Mouse (Mus musculus) NIH3T3 (cell line): ENCODE measurements around the gene Ldb1.

Experiments
- DNase-seq: peaks from one replicate; pipeline ENCODE4 v3.0.0-alpha.2; 2012; ENCODE audit warnings: low read depth

Ldb1 gene

GRCm38 (mm10) chr19:46044993-46045695 is at the start of gene Ldb1:
Gene Ldb1, minus strand, starts transcription at chr19:46045214.
- DNase-seq, result peak; percentile 86

GRCm38 (mm10) chr19:46094144-46094543 is 49.1 kb upstream of the Ldb1 start:
- no peak for DNase-seq

DNA sequence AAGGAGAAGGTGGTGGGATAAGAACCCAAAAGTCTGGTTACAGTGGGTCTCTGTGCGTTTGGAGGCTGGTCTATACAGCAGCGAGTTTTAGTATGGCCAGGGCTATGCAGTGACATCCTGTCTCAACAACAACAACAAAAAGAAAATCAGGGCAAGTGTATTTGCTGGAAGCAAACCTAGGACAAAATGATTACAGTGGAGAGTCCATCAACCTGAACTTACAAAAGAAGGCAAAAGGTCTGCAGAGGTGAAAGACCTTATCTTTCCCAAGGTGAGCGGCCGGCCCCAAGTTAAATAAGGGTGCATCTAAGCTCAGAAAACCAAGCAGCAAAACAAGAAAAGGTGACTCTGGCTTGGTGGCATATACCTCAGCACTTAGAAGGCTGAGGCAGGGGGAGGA is 46.6 kb upstream of the Ldb1 start:
- DNase-seq, result no peak

GRCm38 (mm10) chr19:46087871-46088270 is 42.9 kb upstream of the Ldb1 start:
- DNase-seq, result peak; percentile 37

DNA sequence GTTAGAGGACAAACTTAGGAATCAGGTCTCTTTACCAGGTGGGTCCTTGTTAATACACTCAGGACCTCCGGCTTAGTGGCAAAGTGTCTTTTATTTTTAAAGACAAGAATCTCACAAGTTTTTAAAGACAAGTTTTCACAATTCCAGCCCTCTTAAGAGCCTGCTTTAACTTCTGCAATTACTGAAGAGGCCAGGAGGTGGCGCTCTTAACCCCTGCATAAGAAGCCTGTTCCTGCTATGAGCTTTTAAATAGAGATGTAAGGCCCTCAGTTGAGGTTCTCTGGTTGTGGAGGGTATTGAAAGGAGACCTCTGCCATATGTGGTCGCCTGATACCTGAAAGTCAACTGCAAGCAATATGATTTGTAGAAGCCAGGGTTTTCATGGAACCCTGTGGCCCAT is 41.3 kb upstream of the Ldb1 start:
- DNase-seq, result peak; percentile 90

GRCm38 (mm10) chr19:46085185-46085584 is 40.2 kb upstream of the Ldb1 start:
- DNase-seq, result no peak

DNA sequence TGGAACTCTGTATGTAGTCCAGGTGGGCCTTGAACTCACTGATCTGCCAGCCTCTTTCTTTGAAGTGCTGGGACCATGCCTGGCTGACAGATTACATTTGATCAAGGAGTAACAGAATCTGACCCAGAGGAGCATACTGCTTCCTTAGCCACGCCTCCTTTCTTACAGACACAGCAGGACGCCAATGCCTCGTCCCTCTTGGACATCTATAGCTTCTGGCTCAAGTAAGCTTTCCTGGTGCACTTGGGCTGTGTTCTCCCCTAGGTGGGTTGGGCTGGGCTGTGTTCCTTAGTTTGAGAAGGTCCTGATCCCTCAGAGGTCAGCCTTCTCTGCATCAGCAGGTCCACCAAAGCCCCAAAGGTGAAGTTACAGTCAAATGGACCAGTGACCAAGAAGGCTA is 33.5 kb upstream of the Ldb1 start:
- DNase-seq, result no peak

DNA sequence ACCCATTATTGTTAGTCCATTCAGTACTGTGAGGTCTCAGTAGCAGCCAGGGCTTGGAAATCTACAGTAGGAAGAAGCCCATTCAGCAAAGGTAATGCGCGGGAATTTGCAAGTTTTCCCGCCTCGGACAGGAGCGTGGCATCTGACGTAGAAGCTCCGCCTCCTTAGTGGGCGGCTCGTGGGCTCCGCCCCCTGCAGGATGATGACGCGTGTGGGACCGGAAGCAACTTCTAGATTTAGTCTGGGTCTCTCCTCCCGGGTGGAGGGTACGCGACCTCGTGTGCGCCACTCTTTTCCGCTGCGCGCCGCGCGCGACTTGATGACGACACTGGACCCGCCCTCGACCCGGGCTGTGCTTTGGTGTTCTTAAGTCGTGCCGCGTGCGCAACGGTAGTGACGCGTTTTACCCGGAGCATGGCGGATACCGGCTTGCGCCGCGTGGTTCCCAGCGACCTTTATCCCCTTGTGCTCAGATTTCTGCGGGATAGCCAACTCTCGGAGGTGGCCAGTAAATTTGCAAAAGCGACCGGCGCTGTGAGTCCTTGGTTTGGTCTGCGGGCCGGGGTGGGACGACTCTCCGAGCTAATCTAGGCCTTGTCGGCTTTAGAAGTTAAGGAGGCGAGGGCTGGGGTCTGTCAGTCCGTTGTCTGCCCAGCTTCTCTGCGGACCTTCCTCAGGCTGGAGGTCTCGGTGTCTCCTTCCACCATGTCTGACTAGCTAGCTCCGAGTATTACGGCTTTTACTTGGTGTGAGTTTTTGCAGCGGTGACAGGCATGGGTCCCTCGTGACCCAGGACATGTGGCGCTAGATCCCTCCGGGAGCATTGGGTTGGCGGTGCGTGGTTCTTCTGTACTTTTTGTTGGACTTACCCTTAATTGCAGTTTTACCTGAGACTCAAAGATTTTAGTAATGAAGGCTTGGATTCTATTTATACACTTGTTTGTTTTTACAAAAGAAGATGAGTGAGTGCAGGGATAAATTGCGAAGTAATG is 30.9 kb upstream of the Ldb1 start, which contains the start of gene Nolc1:
Nolc1 (plus strand) TSS at position 248 of the 992 bp plus-strand sequence.
- peak; percentile 99 for DNase-seq

GRCm38 (mm10) chr19:46074266-46074665 is 29.3 kb upstream of the Ldb1 start:
- no peak for DNase-seq

DNA sequence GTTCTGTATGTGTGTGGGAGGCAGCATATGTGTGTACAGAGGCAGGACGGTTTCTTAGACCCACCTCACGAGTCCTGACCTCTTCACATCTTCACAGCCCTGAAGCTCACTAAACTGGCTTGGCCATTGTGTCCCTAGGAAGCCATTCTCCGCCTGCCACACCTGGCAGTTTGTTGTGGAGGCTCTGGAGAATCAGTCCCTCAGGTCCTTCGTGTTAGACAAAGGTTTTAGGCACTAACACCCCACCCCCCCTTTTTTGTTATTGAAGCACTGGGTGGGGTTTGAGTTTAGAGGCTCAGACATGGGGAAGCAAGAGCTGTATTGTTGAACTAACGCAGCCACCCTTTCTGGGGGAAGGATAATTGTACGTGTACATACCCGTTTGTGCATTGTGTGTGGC is 28.3 kb upstream of the Ldb1 start:
- no peak for DNase-seq

- DNase-seq, result no peak
Observed at GRCm38 (mm10) chr19:46068054-46068453, 23.0 kb upstream of the Ldb1 start.

DNA sequence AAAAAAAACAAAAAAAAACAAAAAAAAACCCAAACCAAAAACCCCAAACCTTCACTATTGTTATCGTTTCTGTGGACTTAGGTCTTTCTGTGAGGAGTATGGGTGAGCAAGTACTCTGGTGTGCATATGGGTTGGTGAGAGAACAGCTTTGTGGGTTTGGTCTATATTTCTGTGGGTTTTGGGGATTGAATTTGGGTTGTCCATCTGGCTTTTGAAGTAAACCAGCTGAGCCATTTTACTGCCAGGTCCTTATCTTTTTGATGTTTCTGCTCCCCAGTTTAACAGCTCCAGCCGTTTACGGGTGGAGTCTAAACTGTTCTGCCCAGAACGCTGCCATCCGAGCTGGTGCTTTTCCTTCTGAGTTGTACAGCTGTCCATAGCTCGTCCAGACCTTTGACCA is 15.8 kb upstream of the Ldb1 start:
- DNase-seq, result no peak

DNA sequence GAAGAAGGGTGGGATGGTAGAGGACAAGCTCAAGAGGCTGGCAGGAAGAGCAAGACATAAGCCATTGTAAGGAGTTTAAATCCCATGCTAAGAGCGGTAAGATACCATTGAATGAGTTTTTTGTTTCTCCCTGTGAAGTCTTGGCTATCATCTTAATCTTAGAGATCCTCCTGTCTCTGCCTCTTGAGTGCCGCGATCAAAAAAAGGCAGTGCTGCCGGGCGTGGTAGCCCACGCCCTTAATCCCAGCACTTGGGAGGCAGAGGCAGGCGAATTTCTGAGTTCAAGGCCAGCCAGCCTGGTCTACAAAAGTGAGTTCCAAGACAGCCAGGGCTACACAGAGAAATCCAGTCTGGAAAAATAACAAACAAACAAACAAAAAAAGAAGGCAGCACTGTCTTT is 13.5 kb upstream of the Ldb1 start:
- DNase-seq, result no peak

GRCm38 (mm10) chr19:46056947-46057607 is 12.1 kb upstream of the Ldb1 start:
- peak; percentile 94 for DNase-seq

DNA sequence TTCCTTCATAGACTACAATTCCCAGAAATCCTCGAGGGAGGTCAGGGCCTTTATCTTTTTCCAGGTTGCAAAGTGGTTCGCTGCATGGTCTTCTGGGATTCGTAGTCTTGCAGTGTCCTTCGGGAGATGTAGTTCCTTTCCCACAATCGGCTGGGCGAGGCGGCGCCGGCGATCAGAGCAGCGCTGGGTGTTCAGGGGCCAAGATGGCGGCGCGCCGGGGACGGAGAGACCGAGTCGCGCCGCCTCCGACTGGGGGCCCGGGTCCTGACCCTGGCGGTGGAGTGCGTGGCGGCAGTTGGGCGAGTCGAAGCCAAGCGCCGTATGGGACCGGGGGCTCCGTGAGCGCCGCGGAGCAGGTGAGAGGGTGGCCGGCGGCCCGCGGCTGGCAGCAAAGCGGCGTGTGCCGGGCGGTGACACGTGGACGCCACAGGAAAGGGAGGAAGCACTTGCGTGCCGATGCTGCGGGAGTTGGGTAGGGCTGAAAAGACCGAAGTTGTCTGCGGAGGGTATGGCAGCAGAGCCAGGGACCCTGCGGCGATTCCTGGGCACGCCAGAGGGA is 11.5 kb upstream of the Ldb1 start:
- peak; percentile 98 for DNase-seq

GRCm38 (mm10) chr19:46055752-46056387 is 10.9 kb upstream of the Ldb1 start:
- no peak for DNase-seq

DNA sequence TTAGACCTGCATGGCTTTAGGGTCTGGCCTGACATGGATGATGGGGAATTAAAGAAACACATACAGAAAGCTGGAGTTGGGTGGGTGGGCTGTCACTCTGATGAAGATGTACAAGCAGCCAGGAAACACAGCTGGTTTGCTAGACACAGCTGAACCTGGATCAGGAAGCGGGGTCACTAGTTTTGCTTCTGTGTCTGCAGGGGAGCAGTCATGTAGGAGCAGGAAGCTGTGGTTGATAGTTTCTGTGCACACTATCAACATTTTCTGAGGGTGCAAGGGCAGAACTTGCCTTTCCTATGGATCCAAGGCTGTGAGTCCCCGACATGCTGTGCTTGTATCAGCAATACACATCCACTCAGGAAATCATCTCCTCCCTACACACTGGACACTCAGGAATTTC is 5.4 kb upstream of the Ldb1 start:
- DNase-seq, result no peak

DNA sequence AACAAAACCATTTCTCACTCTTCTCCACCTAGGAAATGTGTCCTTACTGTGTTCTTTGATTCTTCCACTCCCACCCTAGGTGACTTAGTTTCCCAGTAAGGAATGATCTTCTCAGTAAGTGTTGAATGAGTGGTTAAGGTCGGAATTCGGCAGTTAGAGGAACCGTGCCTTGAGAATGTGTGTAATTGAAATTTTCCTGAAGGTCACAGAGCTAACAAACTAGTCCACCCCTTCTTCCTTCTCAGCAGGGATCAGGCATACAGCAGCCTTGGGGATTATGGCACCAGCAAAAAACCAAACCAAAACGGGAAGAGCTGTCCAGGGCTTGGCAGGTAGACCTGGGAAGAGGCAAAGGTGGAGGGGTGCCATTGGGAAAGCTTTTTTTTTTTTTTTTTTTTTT is 4.1 kb upstream of the Ldb1 start:
- DNase-seq, result no peak

- DNase-seq, result no peak
Observed at GRCm38 (mm10) chr19:46047426-46047825, 2.4 kb upstream of the Ldb1 start.

- DNase-seq, result no peak
Observed at GRCm38 (mm10) chr19:46046621-46047025, 1.6 kb upstream of the Ldb1 start.

DNA sequence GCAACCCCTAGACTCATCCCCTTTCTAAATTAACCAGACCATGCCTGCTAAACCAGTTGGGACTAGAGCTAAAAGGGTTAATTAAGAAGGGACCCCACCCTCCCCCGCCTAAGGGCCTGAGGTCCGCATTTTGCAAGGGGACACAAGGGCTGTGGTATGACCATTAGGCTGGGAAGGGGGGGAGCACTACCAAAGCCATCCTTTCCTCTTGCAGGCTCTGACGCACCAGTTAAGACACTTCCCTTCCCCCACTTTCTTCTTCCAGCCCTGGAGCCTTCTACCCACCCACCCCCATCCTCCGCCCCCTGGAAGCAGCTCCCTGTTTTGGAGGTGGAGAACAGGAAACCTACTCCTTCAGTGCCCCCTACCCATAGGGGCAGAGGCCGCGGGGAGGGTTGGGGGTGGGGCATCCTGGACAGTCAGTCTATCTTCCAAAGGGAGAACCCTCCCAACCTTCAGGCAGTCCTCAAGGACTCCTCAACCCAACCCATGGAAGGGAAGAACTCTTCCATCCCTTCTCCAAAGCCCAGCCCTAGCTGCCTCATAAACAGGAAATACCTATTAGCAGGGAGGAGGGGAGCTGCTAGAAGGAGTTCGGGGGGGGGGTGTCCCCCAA is 790 bp upstream of the Ldb1 start:
- DNase-seq, result peak; percentile 72
